Mouse (Mus musculus) kidney, adult 2 months (tissue): ENCODE measurements around the gene Cd19. TPM values are rescaled to one million over a fixed set of nuclear protein-coding genes. Genes with fewer than 3 reads are reported as not detected.

ENCODE experiments used
- DNase-seq: peaks from one replicate; pipeline ENCODE4 v3.0.0; 2021
- H3K27ac ChIP-seq: fragments of 200-500 bp; 2 replicates; pipeline ENCODE4 v1.5.1; 2012; ENCODE audit warnings: low read depth, low read length, control low read depth, inconsistent platforms; ENCODE audit not compliant: insufficient read depth
- H3K27me3 ChIP-seq: fragments of 200-500 bp; replicated peaks from 2 replicates; pipeline ENCODE4 v1.6.1; 2012; ENCODE audit warnings: mild to moderate bottlenecking, moderate library complexity, low read length, inconsistent platforms; ENCODE audit not compliant: control insufficient read depth, insufficient read depth
- H3K36me3 ChIP-seq: fragments of 200-500 bp; 2 replicates; pipeline ENCODE4 v1.6.1; 2012; ENCODE audit warnings: mild to moderate bottlenecking, moderate library complexity, low read length, inconsistent platforms; ENCODE audit not compliant: control insufficient read depth, insufficient read depth
- H3K4me1 ChIP-seq: fragments of 200-500 bp; 2 replicates; pipeline ENCODE4 v1.6.1; 2011; ENCODE audit warnings: low read length; ENCODE audit not compliant: control insufficient read depth, insufficient read depth
- H3K4me3 ChIP-seq: fragments of 200-500 bp; 2 replicates; pipeline ENCODE4 v1.5.1; 2011; ENCODE audit warnings: mild to moderate bottlenecking, low read depth, low read length, control low read depth; ENCODE audit not compliant: insufficient read depth
- CTCF ChIP-seq: fragments of 200-500 bp; conservative IDR thresholded peaks from 2 replicates; pipeline ENCODE4 v1.5.1; 2011; ENCODE audit warnings: low read depth, mild to moderate bottlenecking, control low read depth, low read length, moderate library complexity, mixed read lengths; ENCODE audit not compliant: insufficient read depth, insufficient read length
- POLR2A ChIP-seq: fragments of 200-500 bp; IDR thresholded peaks from one replicate; pipeline ENCODE4 v1.6.1; 2011; ENCODE audit warnings: low read depth, low read length, control low read depth
- WGBS: fragments of 180-500 bp; shearing (Covaris S2); methylation state at CpG from one replicate; pipeline ENCODE4 v1.1.7; 2018; 5-methylcytosine and 5-hydroxymethylcytosine counted together
- polyA plus RNA-seq: library from polyadenylated mRNA; depleted of rRNA; stranded (reverse); fragments of >200 nt; gene quantifications from 2 replicates; pipeline ENCODE4 v1.2.3, GENCODE M21; 2012

Cd19 gene
- polyA plus RNA-seq, 1 experiment: 8.4 TPM

GRCm38 (mm10) chr7:126377278-126378158 lies 37.2 kb downstream of the Cd19 start, which contains the start of gene Spns1:
Gene Spns1 (minus strand): TSS chr7:126377450.
- DNase-seq: peak; percentile 99
- Histone ChIP-seq H3K36me3 (0 out of 2 replicates have a peak, but pooled peaks cover 1% of the 10 kb centered on the region), H3K4me3 (peak within 1 kb of the TSS; percentile 90), H3K27me3 (no peaks in the 10 kb centered on the region), H3K27ac (peak within 1 kb of the TSS; percentile 14; the same call in 1 of the 2 replicates), H3K4me1 (peaks cover 12% of the 10 kb centered on the region; the same call in 1 of the 2 replicates)
- WGBS: under 1% methylated on average over 33 of the region's 33 CpGs
- peak; percentile 78 for TF ChIP-seq CTCF
- no peak for TF ChIP-seq POLR2A

GRCm38 (mm10) chr7:126376903-126377277 lies 37.8 kb downstream of the Cd19 start:
- 0 out of 2 replicates have a peak, but pooled peaks cover 1% of the 10 kb centered on the region for H3K36me3 ChIP-seq
- DNase-seq: no peak
- peak overlapping the region; percentile 90 for H3K4me3 ChIP-seq
- H3K27ac ChIP-seq: peak overlapping the region; percentile 14; the same call in 1 of the 2 replicates
- peaks cover 12% of the 10 kb centered on the region; the same call in 1 of the 2 replicates for H3K4me1 ChIP-seq
- under 1% methylated on average over 27 of the region's 27 CpGs for WGBS
- H3K27me3 ChIP-seq: no peaks in the 10 kb centered on the region
- TF ChIP-seq CTCF (no peak), POLR2A (no peak)

GRCm38 (mm10) chr7:126375012-126375411 lies 39.7 kb downstream of the Cd19 start:
- no peak overlapping the region for H3K27ac ChIP-seq
- H3K4me3 ChIP-seq: no peak overlapping the region
- WGBS: 56% methylated on average over 5 of the region's 5 CpGs
- peaks cover 12% of the 10 kb centered on the region; the same call in 1 of the 2 replicates for H3K4me1 ChIP-seq
- peaks cover 1% of the 10 kb centered on the region; the same call in 1 of the 2 replicates for H3K36me3 ChIP-seq
- DNase-seq: peak; percentile 11
- TF ChIP-seq POLR2A (no peak), CTCF (peak; percentile 42; the same call in 1 of the 2 replicates)
- H3K27me3 ChIP-seq: no peaks in the 10 kb centered on the region

- H3K4me3 ChIP-seq: no peak overlapping the region
- H3K27me3 ChIP-seq: no peaks in the 10 kb centered on the region
- H3K27ac ChIP-seq: no peak overlapping the region
- WGBS: 66% methylated on average over 6 of the region's 6 CpGs
- peaks cover 1% of the 10 kb centered on the region; the same call in 1 of the 2 replicates for H3K36me3 ChIP-seq
- TF ChIP-seq CTCF (no peak), POLR2A (no peak)
- H3K4me1 ChIP-seq: peaks cover 12% of the 10 kb centered on the region; the same call in 1 of the 2 replicates
- no peak for DNase-seq
Measured at GRCm38 (mm10) chr7:126374526-126374925, 40.2 kb downstream of the Cd19 start.

GRCm38 (mm10) chr7:126373007-126373406 lies 41.7 kb downstream of the Cd19 start:
- Histone ChIP-seq H3K4me3 (no peak overlapping the region), H3K36me3 (peaks cover 1% of the 10 kb centered on the region; the same call in 1 of the 2 replicates), H3K4me1 (peaks cover 12% of the 10 kb centered on the region; the same call in 1 of the 2 replicates), H3K27ac (no peak overlapping the region), H3K27me3 (no peaks in the 10 kb centered on the region)
- WGBS: 83% methylated on average over 9 of the region's 9 CpGs
- TF ChIP-seq POLR2A (no peak), CTCF (no peak)
- DNase-seq: no peak

GRCm38 (mm10) chr7:126369393-126369792 lies 45.3 kb downstream of the Cd19 start, which contains the start of gene Lat:
Gene Lat (minus strand): TSS chr7:126369570.
- TF ChIP-seq CTCF (no peak), POLR2A (no peak)
- no peaks in the 10 kb centered on the region for H3K27me3 ChIP-seq
- H3K27ac ChIP-seq: no peak within 1 kb of the TSS
- no peak within 1 kb of the TSS for H3K4me3 ChIP-seq
- WGBS: 61% methylated on average over 13 of the region's 13 CpGs
- no peaks in the 10 kb centered on the region for H3K4me1 ChIP-seq
- peaks cover 1% of the 10 kb centered on the region; the same call in 1 of the 2 replicates for H3K36me3 ChIP-seq
- no peak for DNase-seq

GRCm38 (mm10) chr7:126368367-126368766 lies 46.3 kb downstream of the Cd19 start:
- H3K27me3 ChIP-seq: no peaks in the 10 kb centered on the region
- H3K4me3 ChIP-seq: no peak overlapping the region
- DNase-seq: no peak
- no peak for TF ChIP-seq CTCF
- no peak for TF ChIP-seq POLR2A
- H3K27ac ChIP-seq: no peak overlapping the region
- H3K36me3 ChIP-seq: peaks cover 1% of the 10 kb centered on the region; the same call in 1 of the 2 replicates
- 85% methylated on average over 8 of the region's 8 CpGs for WGBS
- no peaks in the 10 kb centered on the region for H3K4me1 ChIP-seq
